Mouse (Mus musculus) neutrophil, adult 83 days (primary cell): Measurements from ENCODE around the gene Amer2. TPM values are rescaled to one million over a fixed set of nuclear protein-coding genes. Genes with fewer than 3 reads are reported as not detected.

ENCODE experiments used
- total RNA-seq, 2 experiments: library from RNA; stranded (reverse); gene quantifications; one replicate each; pipeline ENCODE4 v1.2.4; 2023

The Amer2 gene
- 10 to 100 TPM; 17.3 to 19.8 TPM for total RNA-seq

GRCm38 (mm10) chr14:60372821-60373309 is at the start of gene Amer2:
Gene Amer2 (plus strand): TSS chr14:60373259.

Other genes with a start within 250 kb of the Amer2 start
- gene Atp8a2, start 176.1 kb upstream of the Amer2 start, total RNA-seq, result 1 to 10 TPM; 1.8 to 2.4 TPM
- not detected for gene Nupl1, start 121.8 kb upstream of the Amer2 start, total RNA-seq
- gene Gm49336, start 121.8 kb upstream of the Amer2 start, total RNA-seq, result 10 to 100 TPM; 35.1 to 43.5 TPM
- gene Mtmr6, start 108.0 kb upstream of the Amer2 start, total RNA-seq, result 10 to 100 TPM; 74.3 to 77.5 TPM